Mouse (Mus musculus): ENCODE data around the gene Tmem63c. TPM values are rescaled to one million over a fixed set of nuclear protein-coding genes. Genes with fewer than 3 reads are reported as not detected.

Gene Tmem63c
- polyA plus RNA-seq, 1 experiment: 0.32 TPM

DNA sequence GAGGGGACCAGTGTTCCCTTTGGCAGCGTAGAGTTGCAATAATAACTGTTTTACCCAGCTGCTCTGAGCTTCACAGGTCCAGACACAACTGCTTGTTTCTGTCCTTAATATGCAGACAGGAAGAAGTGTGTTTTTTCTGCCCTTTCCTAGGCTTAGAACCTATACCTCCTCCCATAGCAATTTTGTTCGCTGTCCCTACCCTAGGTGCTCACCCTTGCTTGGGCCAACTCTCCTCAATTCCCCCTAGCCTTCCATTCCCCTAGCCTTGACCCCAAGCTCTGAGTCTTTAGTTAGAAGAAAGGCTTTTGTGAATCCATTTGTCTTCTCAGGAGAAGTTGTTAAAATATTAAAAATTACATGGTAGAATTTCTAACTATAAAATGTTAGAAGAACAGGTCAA is 117.6 kb downstream of the Tmem63c start:
- 91% methylated on average over 2 of the region's 2 CpGs for WGBS
- no peaks in the 10 kb centered on the region for H3K4me1 ChIP-seq (ENCODE audit: control insufficient read depth, insufficient read depth, insufficient read length, low read length)
- H3K27ac ChIP-seq (ENCODE audit: insufficient read depth, low read depth, low read length): no peak overlapping the region
- no peak overlapping the region for H3K4me3 ChIP-seq (ENCODE audit: low read depth, low read length)
- H3K36me3 ChIP-seq (ENCODE audit: control insufficient read depth, insufficient read depth, low read length): peaks cover 10% of the 10 kb centered on the region; the same call in 1 of the 2 replicates
- TF ChIP-seq POLR2A (IDR thresholded peaks at IDR 0.05; ENCODE audit: low read depth, low read length): no peak
- TF ChIP-seq CTCF (IDR thresholded peaks at IDR 0.05; ENCODE audit: extremely low read depth, insufficient read length, insufficient replicate concordance, low read depth, low read length): no peak
- H3K27me3 ChIP-seq (ENCODE audit: control insufficient read depth, insufficient read depth, low read length): no peaks in the 10 kb centered on the region

Other genes with a start within 250 kb of the Tmem63c start
- gene Irf2bpl, start 136.5 kb upstream of the Tmem63c start, polyA plus RNA-seq (2012; rRNA removed): 17.5 and 30.5 TPM in 2 replicates
- gene Cipc, start 74.3 kb upstream of the Tmem63c start, polyA plus RNA-seq (2012; rRNA removed): 7.9 and 16.3 TPM in 2 replicates
- 0.03 and 0.04 TPM in 2 replicates for gene Zdhhc22, start 30.9 kb upstream of the Tmem63c start, polyA plus RNA-seq (2012; rRNA removed)
- gene Ngb, start 81.2 kb downstream of the Tmem63c start, polyA plus RNA-seq (2012; rRNA removed): 1.2 and 3.0 TPM in 2 replicates
- gene Gstz1, start 125.8 kb downstream of the Tmem63c start, polyA plus RNA-seq (2012; rRNA removed): 20.7 and 23.0 TPM in 2 replicates
- gene Pomt2, start 126.6 kb downstream of the Tmem63c start, polyA plus RNA-seq (2012; rRNA removed): 4.4 and 5.2 TPM in 2 replicates
- not detected in 2 replicates for gene Samd15, start 178.4 kb downstream of the Tmem63c start, polyA plus RNA-seq (2012; rRNA removed)
- gene Tmed8, start 179.1 kb downstream of the Tmem63c start, polyA plus RNA-seq (2012; rRNA removed): 0.69 and 0.89 TPM in 2 replicates
- 0.09 and 0.28 TPM in 2 replicates for gene Noxred1, start 217.4 kb downstream of the Tmem63c start, polyA plus RNA-seq (2012; rRNA removed)
- gene Vipas39, start 244.9 kb downstream of the Tmem63c start, polyA plus RNA-seq (2012; rRNA removed): 15.7 and 27.1 TPM in 2 replicates
- 14.6 and 27.3 TPM in 2 replicates for gene Ahsa1, start 245.1 kb downstream of the Tmem63c start, polyA plus RNA-seq (2012; rRNA removed)